Mouse (Mus musculus) hematopoietic stem cell, adult 5-6 weeks (primary cell): ENCODE data around the gene Gm13698. TPM values are rescaled to one million over a fixed set of nuclear protein-coding genes. Genes with fewer than 3 reads are reported as not detected.
"Not testable (repeated sequence)": the region's sequence is repeated elsewhere in the genome, so short reads cannot be mapped to it uniquely, and the experiment has no call there.

Experiments used
- ATAC-seq, 2 experiments: fragments of 125-278 bp in 1 of 2; replicated peaks in 1 of 2; 2 replicates each; pipeline ENCODE4 v1.8.0; 2016 to 2017; ENCODE audit warnings: inconsistent platforms in 2 of 2, mild to moderate bottlenecking in 2 of 2, moderate number of reproducible peaks in 2 of 2, low read depth in 1 of 2, moderate TSS enrichment in 1 of 2; ENCODE audit not compliant: low FRiP score in 2 of 2, poor library complexity in 2 of 2, severe bottlenecking in 2 of 2, insufficient read depth in 1 of 2, low TSS enrichment in 1 of 2
- total RNA-seq: library from RNA; stranded (forward); fragments of 172-1452, 232-1000 nt; gene quantifications from 2 replicates; pipeline ENCODE4 v1.2.3, GENCODE M21; 2017

Gm13698 gene
- not detected in 2 replicates for total RNA-seq

- not testable (repeated sequence) for ATAC-seq
Measured at GRCm38 (mm10) chr2:83955393-83955792, at the start of gene Gm13698. Gm13698 (plus strand) TSS chr2:83955693.

- peak; percentile 100 for ATAC-seq
Measured at GRCm38 (mm10) chr2:83929478-83930088, 25.9 kb upstream of the Gm13698 start.

GRCm38 (mm10) chr2:83940931-83941361, 14.5 kb upstream of the Gm13698 start, which contains the start of gene Zswim2:
Zswim2 (minus strand) TSS chr2:83941228.
- ATAC-seq = peak; percentile 93 to 98

GRCm38 (mm10) chr2:83941378-83941777, 14.1 kb upstream of the Gm13698 start:
- ATAC-seq = no peak

GRCm38 (mm10) chr2:83941792-83942191, 13.7 kb upstream of the Gm13698 start:
- ATAC-seq = peak in 1 of 2 experiments; percentile 26; a peak in 1 of 4 replicates

- not testable (repeated sequence) for ATAC-seq
Measured at GRCm38 (mm10) chr2:83961203-83961602, 5.7 kb downstream of the Gm13698 start, which contains the start of gene Gm13693. Gm13693 (plus strand) TSS chr2:83961503.

- ATAC-seq = not testable (repeated sequence)
Measured at GRCm38 (mm10) chr2:83967013-83967412, 11.5 kb downstream of the Gm13698 start, which contains the start of gene Gm13695. Gm13695 (plus strand) TSS chr2:83967313.

GRCm38 (mm10) chr2:83972823-83973222, 17.3 kb downstream of the Gm13698 start, which contains the start of gene Gm13696:
Gm13696 (plus strand) TSS chr2:83973123.
- not testable (repeated sequence) for ATAC-seq

- ATAC-seq = not testable (repeated sequence)
Measured at GRCm38 (mm10) chr2:83978633-83979032, 23.1 kb downstream of the Gm13698 start, which contains the start of gene Gm13694. Gm13694 (plus strand) TSS chr2:83978933.

- ATAC-seq = not testable (repeated sequence)
Measured at GRCm38 (mm10) chr2:83984443-83984842, 28.9 kb downstream of the Gm13698 start, which contains the start of gene Gm13697. Gm13697 (plus strand) TSS chr2:83984743.

GRCm38 (mm10) chr2:83990253-83990652, 34.8 kb downstream of the Gm13698 start, which contains the start of gene Gm13691:
Gm13691 (plus strand) TSS chr2:83990553.
- ATAC-seq = not testable (repeated sequence)

GRCm38 (mm10) chr2:83993639-83994255, 38.3 kb downstream of the Gm13698 start:
- peak; percentile 96 to 99 for ATAC-seq

GRCm38 (mm10) chr2:83994526-83994925, 39.0 kb downstream of the Gm13698 start:
- not testable (repeated sequence) for ATAC-seq

Other genes starting within 250 kb of the Gm13698 start
- gene Itgav, start 231.3 kb upstream of the Gm13698 start, total RNA-seq = 20.8 and 28.8 TPM in 2 replicates
- gene Fam171b, start 143.1 kb upstream of the Gm13698 start, total RNA-seq = 0.63 and 0.79 TPM in 2 replicates
- gene Zswim2, start 14.5 kb upstream of the Gm13698 start, total RNA-seq = 0.38 TPM in 1 of 2 replicates, not detected in the other
- not detected in 2 replicates for gene Gm13693, start 5.8 kb downstream of the Gm13698 start, total RNA-seq
- not detected in 2 replicates for gene Gm13695, start 11.6 kb downstream of the Gm13698 start, total RNA-seq
- gene Gm13696, start 17.4 kb downstream of the Gm13698 start, total RNA-seq = not detected in 2 replicates
- not detected in 2 replicates for gene Gm13694, start 23.2 kb downstream of the Gm13698 start, total RNA-seq
- gene Gm13697, start 29.1 kb downstream of the Gm13698 start, total RNA-seq = not detected in 2 replicates
- gene Gm13691, start 34.9 kb downstream of the Gm13698 start, total RNA-seq = not detected in 2 replicates